Mouse (Mus musculus) liver, embryonic 14.5 days (tissue): ENCODE measurements around the gene Gadd45g. TPM values are rescaled to one million over a fixed set of nuclear protein-coding genes. Genes with fewer than 3 reads are reported as not detected.

Experiments used
- ATAC-seq: fragments of 200-750 bp; cut with Nextera tagmentation; 2 replicates; pipeline ENCODE4 v1.8.0; 2017; ENCODE audit warnings: moderate number of reproducible peaks, mild to moderate bottlenecking, moderate library complexity; ENCODE audit not compliant: insufficient read depth
- DNase-seq, 3 experiments: peaks; one replicate each; pipeline ENCODE4 v3.0.0-alpha.2; 2012 to 2013; ENCODE audit warnings: low read depth in 3 of 3, low spot score in 3 of 3
- H3K27ac ChIP-seq: fragments of 300-500 bp; sonication (generic); 2 replicates; pipeline ENCODE4 v1.5.1; 2014; ENCODE audit warnings: moderate library complexity, mild to moderate bottlenecking, control low read depth, inconsistent platforms
- H3K27me3 ChIP-seq: fragments of 300-500 bp; sonication (generic); 2 replicates; pipeline ENCODE4 v1.6.1; 2014; ENCODE audit warnings: mild to moderate bottlenecking, low read length, moderate library complexity; ENCODE audit not compliant: control insufficient read depth, insufficient read depth
- H3K36me3 ChIP-seq: fragments of 300-500 bp; sonication (generic); replicated peaks from 2 replicates; pipeline ENCODE4 v1.6.1; 2014; ENCODE audit warnings: low read depth; ENCODE audit not compliant: control insufficient read depth, insufficient read depth
- H3K4me1 ChIP-seq, 2 experiments: fragments of 200-500 bp in 1 of 2; fragments of 300-500 bp in 1 of 2; sonication (generic) in 1 of 2; replicated peaks; 2 replicates each; pipeline ENCODE4 v1.6.1; 2012 to 2014; ENCODE audit warnings: antibody characterized with exemption in 1 of 2, inconsistent platforms in 1 of 2, low read length in 1 of 2; ENCODE audit not compliant: control insufficient read depth in 2 of 2, insufficient read depth in 2 of 2
- H3K4me2 ChIP-seq: fragments of 300-500 bp; sonication (generic); 2 replicates; pipeline ENCODE4 v1.6.1; 2014; ENCODE audit warnings: low read depth, mild to moderate bottlenecking, control low read depth, moderate library complexity
- H3K4me3 ChIP-seq, 2 experiments: fragments of 200-500 bp in 1 of 2; fragments of 300-500 bp in 1 of 2; sonication (generic) in 1 of 2; 2 replicates each; pipeline ENCODE4 v1.5.1; 2012 to 2014; ENCODE audit warnings: low read depth in 2 of 2, low read length in 2 of 2, mild to moderate bottlenecking in 2 of 2, control low read depth in 1 of 2, inconsistent platforms in 1 of 2, moderate library complexity in 1 of 2; ENCODE audit not compliant: insufficient read depth in 1 of 2
- H3K9ac ChIP-seq: fragments of 300-500 bp; sonication (generic); replicated peaks from 2 replicates; pipeline ENCODE4 v1.6.1; 2014; ENCODE audit warnings: mild to moderate bottlenecking, control low read depth, moderate library complexity
- H3K9me3 ChIP-seq: fragments of 300-500 bp; sonication (generic); 2 replicates; pipeline ENCODE4 v1.6.1; 2016; ENCODE audit warnings: low read length, mixed read lengths; ENCODE audit not compliant: control insufficient read depth
- CTCF ChIP-seq: IDR thresholded peaks from 2 replicates; pipeline ENCODE4 v1.5.1; 2016; ENCODE audit warnings: antibody characterized with exemption, low read depth, control low read depth
- EP300 ChIP-seq: IDR thresholded peaks from 2 replicates; pipeline ENCODE4 v1.6.1; 2016; ENCODE audit warnings: antibody characterized with exemption, low read depth
- WGBS: fragments of 180-500 bp; shearing (Covaris S2); extraction: QIAGEN DNeasy Blood & Tissue Kit; methylation state at CpG from one replicate; pipeline ENCODE4 v1.1.7; 2014; ENCODE audit not compliant: insufficient replicate concordance; 5-methylcytosine and 5-hydroxymethylcytosine counted together
- polyA plus RNA-seq, 2 experiments: library from polyadenylated mRNA; depleted of rRNA in 1 of 2; stranded (reverse) in 1 of 2; unstranded in 1 of 2; fragments of >200 nt; fragmentation: Nextera tagmentation in 1 of 2; extraction: Ambion mirVana in 1 of 2; gene quantifications; 2 replicates each; pipeline versions ENCODE4 v1.2.1 to v1.2.3; 2012 to 2014

Gadd45g gene
- polyA plus RNA-seq, 2 experiments, result 12.7 to 14.4 TPM

DNA sequence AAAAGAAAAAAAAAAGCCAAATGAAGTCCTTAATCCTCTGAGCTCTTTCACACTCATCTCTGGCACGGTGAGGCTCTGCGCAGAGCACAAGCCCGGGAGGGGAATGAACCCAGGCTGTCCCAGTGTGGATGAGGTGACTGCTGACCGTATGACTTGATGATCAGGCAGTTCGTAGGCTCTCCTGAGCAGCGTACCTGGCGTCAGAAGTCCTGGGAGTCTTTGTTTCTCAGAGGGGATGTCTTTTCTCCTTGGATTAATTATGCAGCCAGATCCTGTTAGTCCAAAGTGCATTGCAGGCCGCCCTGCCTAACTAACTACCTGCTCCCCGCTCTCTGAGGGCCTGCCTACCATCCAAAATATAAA, 22.6 kb downstream of the Gadd45g start:
- Histone ChIP-seq H3K36me3 (no peaks in the 10 kb centered on the region), H3K9ac (no peak overlapping the region), H3K4me3 (no peak overlapping the region), H3K9me3 (no peaks in the 10 kb centered on the region), H3K4me2 (no peak overlapping the region), H3K4me1 (0 out of 4 replicates have a peak, but pooled peaks cover 0 to 5% of the 10 kb centered on the region in 2 experiments), H3K27ac (no peak overlapping the region), H3K27me3 (no peaks in the 10 kb centered on the region)
- 72% methylated on average over 9 of the region's 9 CpGs for WGBS
- DNase-seq, result no peak
- no peak for TF ChIP-seq CTCF
- no peak for TF ChIP-seq EP300
- ATAC-seq, result no peak

DNA sequence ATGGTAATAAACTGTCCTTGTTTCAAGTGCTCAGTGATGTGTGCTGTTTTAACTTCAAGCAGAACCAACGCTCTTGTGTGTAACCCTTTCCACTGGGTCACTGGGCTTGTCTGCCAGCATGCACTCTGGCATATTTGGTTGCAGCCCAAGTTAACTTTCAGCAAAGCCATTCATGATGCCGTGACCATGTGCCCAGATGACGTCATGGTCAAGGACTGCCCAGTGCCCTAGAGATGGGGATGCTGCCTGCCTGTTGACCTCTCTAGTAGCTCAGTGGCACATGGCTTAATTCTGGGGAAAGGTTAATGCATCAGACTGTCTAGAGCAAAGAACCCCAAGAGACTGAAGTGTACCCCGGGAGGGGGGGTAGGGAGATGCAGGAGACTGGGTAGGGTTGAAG, 24.7 kb downstream of the Gadd45g start:
- no peak overlapping the region for H3K4me3 ChIP-seq
- 0 out of 4 replicates have a peak, but pooled peaks cover 0 to 5% of the 10 kb centered on the region in 2 experiments for H3K4me1 ChIP-seq
- DNase-seq (no peak), ATAC-seq (no peak)
- H3K27me3 ChIP-seq, result no peaks in the 10 kb centered on the region
- no peaks in the 10 kb centered on the region for H3K36me3 ChIP-seq
- WGBS, result 69% methylated on average over 4 of the region's 4 CpGs
- H3K27ac ChIP-seq, result no peak overlapping the region
- H3K4me2 ChIP-seq, result no peak overlapping the region
- no peak for TF ChIP-seq EP300
- no peak for TF ChIP-seq CTCF
- H3K9me3 ChIP-seq, result no peaks in the 10 kb centered on the region
- no peak overlapping the region for H3K9ac ChIP-seq

DNA sequence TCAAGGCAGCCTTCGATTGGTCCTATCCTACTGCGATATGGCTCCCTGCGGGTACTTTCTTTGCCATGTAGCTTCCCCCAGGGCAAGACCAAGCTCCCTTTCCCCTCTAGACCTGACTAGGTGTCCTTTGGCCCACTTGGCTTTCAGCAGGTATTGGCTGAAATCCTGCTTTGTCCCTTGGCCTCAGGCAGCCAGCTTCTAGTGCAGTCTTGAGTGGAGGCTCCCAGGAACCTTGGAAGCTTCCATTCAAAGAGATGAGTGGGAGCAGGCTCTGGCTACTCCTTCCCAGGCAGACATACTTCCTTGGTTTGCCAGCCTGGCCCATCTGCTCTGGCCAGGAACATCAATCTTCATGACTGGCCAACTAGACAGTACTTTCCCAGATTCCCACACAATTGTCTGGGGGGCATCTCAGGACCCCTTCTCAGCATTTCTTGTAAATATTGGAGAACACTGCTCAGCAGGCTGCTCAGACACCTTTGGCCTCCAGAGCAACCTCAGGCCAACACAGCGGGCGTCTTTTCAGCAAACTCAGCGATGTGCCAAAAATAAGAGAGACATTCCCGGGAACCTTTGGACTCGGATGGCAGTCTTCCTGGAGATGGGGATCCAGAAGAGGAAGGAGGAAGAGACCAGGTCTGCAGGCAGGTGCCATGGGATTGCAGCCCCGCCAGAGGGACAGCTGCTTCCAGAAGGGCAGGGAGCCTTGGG, 25.9 kb downstream of the Gadd45g start:
- Histone ChIP-seq H3K9ac (no peak overlapping the region), H3K27ac (no peak overlapping the region), H3K9me3 (no peaks in the 10 kb centered on the region), H3K27me3 (no peaks in the 10 kb centered on the region), H3K4me2 (no peak overlapping the region), H3K4me3 (no peak overlapping the region), H3K4me1 (0 out of 4 replicates have a peak, but pooled peaks cover 0 to 5% of the 10 kb centered on the region in 2 experiments), H3K36me3 (no peaks in the 10 kb centered on the region)
- ATAC-seq, result no peak
- no peak for DNase-seq
- WGBS, result 67% methylated on average over 9 of the region's 9 CpGs
- no peak for TF ChIP-seq CTCF
- no peak for TF ChIP-seq EP300

DNA sequence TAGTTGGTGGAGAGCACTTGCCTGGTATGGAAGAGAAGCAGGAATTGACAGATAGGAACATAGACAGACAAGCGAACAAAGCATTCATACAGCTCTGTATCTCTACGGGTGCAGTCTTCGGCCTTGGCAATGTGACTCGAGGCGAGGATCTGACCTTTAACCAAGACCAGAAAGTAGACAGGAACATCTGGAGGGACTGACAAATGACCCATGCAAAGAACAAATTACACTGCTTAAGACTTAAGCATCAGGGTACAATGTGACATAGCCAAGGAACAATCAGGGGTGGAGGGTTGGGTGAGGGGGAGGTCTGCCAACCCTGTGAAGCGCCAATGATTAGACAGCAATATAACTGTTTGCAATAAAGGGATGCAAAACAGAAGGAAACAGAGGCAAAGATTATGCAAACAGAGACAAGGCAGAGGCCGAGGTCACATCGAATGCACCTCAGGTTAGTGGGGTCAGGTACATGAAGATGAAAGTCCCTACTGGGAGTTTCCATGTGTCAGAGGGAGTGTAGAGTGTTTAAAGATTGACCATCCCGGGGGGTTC, 26.6 kb downstream of the Gadd45g start:
- Histone ChIP-seq H3K4me2 (no peak overlapping the region), H3K36me3 (no peaks in the 10 kb centered on the region), H3K9me3 (no peaks in the 10 kb centered on the region), H3K27me3 (no peaks in the 10 kb centered on the region), H3K9ac (no peak overlapping the region), H3K4me1 (0 out of 4 replicates have a peak, but pooled peaks cover 0 to 5% of the 10 kb centered on the region in 2 experiments), H3K4me3 (no peak overlapping the region), H3K27ac (no peak overlapping the region)
- no peak for DNase-seq
- WGBS, result 62% methylated on average over 9 of the region's 9 CpGs
- no peak for ATAC-seq
- TF ChIP-seq CTCF, result no peak
- no peak for TF ChIP-seq EP300

DNA sequence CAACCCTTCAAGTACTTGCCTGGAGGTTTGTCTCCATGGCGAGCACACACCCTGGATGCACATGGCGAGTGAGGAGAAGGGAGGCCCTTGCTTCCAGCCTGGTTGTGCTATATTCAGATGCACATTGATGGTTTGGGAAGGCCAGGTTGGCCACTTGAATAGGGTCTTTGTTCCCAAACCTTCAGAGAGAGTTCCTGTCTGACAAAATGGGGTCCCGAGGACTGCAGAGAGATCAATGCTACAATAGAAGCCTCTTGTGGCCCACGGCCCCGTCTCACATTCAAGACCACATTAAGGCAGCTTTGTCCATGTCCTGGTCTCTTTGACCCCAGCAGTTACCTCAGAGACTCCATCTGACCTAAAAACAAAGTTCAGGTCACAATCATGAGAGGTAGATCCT, 27.3 kb downstream of the Gadd45g start:
- H3K36me3 ChIP-seq, result no peaks in the 10 kb centered on the region
- H3K4me3 ChIP-seq, result no peak overlapping the region
- 0 out of 4 replicates have a peak, but pooled peaks cover 0 to 5% of the 10 kb centered on the region in 2 experiments for H3K4me1 ChIP-seq
- ATAC-seq (no peak), DNase-seq (no peak)
- WGBS, result 70% methylated on average over 5 of the region's 5 CpGs
- no peaks in the 10 kb centered on the region for H3K27me3 ChIP-seq
- H3K9me3 ChIP-seq, result no peaks in the 10 kb centered on the region
- no peak overlapping the region for H3K27ac ChIP-seq
- H3K9ac ChIP-seq, result no peak overlapping the region
- no peak overlapping the region for H3K4me2 ChIP-seq
- TF ChIP-seq CTCF (no peak), EP300 (no peak)
